21 mouse cellular contexts compared by ENCODE assay signal in the genomic region with DNA sequence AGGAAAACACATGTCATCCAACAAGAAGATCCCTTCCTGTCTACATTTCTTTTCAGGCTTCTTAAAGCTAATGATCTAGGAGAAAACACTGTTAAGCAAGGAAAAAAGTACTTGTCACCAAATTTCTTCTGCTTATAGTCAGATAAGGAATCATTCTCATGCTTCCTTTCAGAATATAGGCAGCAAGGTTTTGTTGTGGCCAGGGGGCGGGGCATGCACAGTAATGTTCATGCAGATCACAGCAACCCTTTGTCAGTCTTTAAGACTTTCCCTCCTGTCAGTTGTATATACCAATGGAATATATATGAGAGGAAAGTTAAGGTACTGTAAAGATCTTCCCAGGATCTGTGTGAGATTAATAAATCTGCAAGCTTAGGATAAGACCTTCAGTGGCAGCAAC. TPM values are rescaled to one million over a fixed set of nuclear protein-coding genes. Genes with fewer than 3 reads are reported as not detected.
A peak's percentile ranks its signal among the peaks of the same experiment; 100 is the strongest.
DNase-seq lines count a peak whose midpoint lies in the region; ATAC-seq lines count a peak whose summit lies in the region.
"Had no signal": no experiment of that assay in that cellular context is flagged by ENCODE, and none has a peak within 500 bp of the region (broad histone marks: within the 10 kb centered on the region; RNA-seq: fewer than 3 reads in every experiment).

No protein-coding gene starts in this region.

- no peak overlapping the region for H3K4me3 ChIP-seq in neural tube, embryonic 15.5 days (replicated peaks)
- H3K4me3 ChIP-seq: embryonic facial prominence, embryonic 12.5 days; forebrain, embryonic 15.5 days; heart, embryonic 10.5 days; hindbrain, embryonic 12.5 days had no signal

- H3K4me2 ChIP-seq in neural tube, embryonic 15.5 days: no peak overlapping the region
- H3K4me2 ChIP-seq: embryonic facial prominence, embryonic 12.5 days; forebrain, embryonic 15.5 days; hindbrain, embryonic 12.5 days had no signal

- H3K27me3 ChIP-seq in neural tube, embryonic 15.5 days (replicated peaks): no peaks in the 10 kb centered on the region
- H3K27me3 ChIP-seq: embryonic facial prominence, embryonic 12.5 days; forebrain, embryonic 15.5 days; hindbrain, embryonic 12.5 days had no signal

- ATAC-seq in megakaryocyte progenitor cell, adult 5-6 weeks (replicated peaks; ENCODE audit: poor library complexity): peak; percentile 58
- no peak for ATAC-seq in neural tube, embryonic 15.5 days (ENCODE audit: low FRiP score)
- ATAC-seq: activated CD4-positive, CD25-positive, alpha-beta regulatory T cell, adult 4 months; forebrain, embryonic 15.5 days; hindbrain, embryonic 16.5 days; inflammation-experienced regulatory T-cells, adult 6 months had no signal

- no peak overlapping the region for H3K27ac ChIP-seq in neural tube, embryonic 15.5 days (replicated peaks)
- H3K27ac ChIP-seq: embryonic facial prominence, embryonic 12.5 days; forebrain, embryonic 15.5 days; heart, embryonic 10.5 days; hindbrain, embryonic 12.5 days had no signal

- no peaks in the 10 kb centered on the region for H3K9me3 ChIP-seq in neural tube, embryonic 15.5 days (replicated peaks)
- H3K9me3 ChIP-seq: embryonic facial prominence, embryonic 12.5 days; forebrain, embryonic 15.5 days; heart, embryonic 10.5 days; hindbrain, embryonic 12.5 days had no signal

- no peak overlapping the region for H3K9ac ChIP-seq in neural tube, embryonic 15.5 days (replicated peaks)
- H3K9ac ChIP-seq: embryonic facial prominence, embryonic 12.5 days; forebrain, embryonic 15.5 days; hindbrain, embryonic 12.5 days had no signal

- WGBS in neural tube, embryonic 15.5 days: 92% methylated on average over 1 of the region's 1 CpGs

- peak; percentile 26 to 41 for DNase-seq in thymus, adult 18-20 months
- peak; percentile 80 for DNase-seq in thymus, postnatal 14 days
- no peak for DNase-seq in cerebellum, adult 11-12 months
- no peak for DNase-seq in testis, postnatal 14 days (ENCODE audit: low spot score)
- no peak for DNase-seq in layer of hippocampus, postnatal 25 days (ENCODE audit: extremely low spot score in 1 of 2, low spot score in 1 of 2)
- DNase-seq: adrenal gland, postnatal 14 days; cerebellum, adult 8-10 months; cerebellum, postnatal 14 days; gastrocnemius, postnatal 36 days; heart, adult 18-20 months; heart, postnatal 10 days; heart, postnatal 4 days had no signal

- no peaks in the 10 kb centered on the region for H3K36me3 ChIP-seq in neural tube, embryonic 15.5 days
- H3K36me3 ChIP-seq: embryonic facial prominence, embryonic 12.5 days; forebrain, embryonic 15.5 days; heart, embryonic 10.5 days; hindbrain, embryonic 12.5 days had no signal

- no peaks in the 10 kb centered on the region for H3K4me1 ChIP-seq in neural tube, embryonic 15.5 days
- H3K4me1 ChIP-seq: embryonic facial prominence, embryonic 12.5 days; forebrain, embryonic 15.5 days; heart, embryonic 10.5 days; hindbrain, embryonic 12.5 days had no signal

RNA-seq across cellular contexts. Expression of gene Ptger4, which starts 30.0 kb away (rescaled TPM):
- total RNA-seq in megakaryocyte progenitor cell, adult 5-6 weeks (2015): 11.4 and 11.6 TPM in 2 replicates
- 6.0 and 8.4 TPM in 2 replicates for total RNA-seq in megakaryocyte progenitor cell, adult 5-6 weeks (2017)
- 1 to 10 TPM in 1 of 2 experiments, under 1 TPM in 1; 0.75 to 1.0 TPM for total RNA-seq in layer of hippocampus, postnatal 25 days (2021)
- 5.7 and 6.8 TPM in 2 replicates for polyA plus RNA-seq in neural tube, embryonic 15.5 days (2015; fragmentation: Nextera tagmentation; extraction: Ambion mirVana)

Comparison
In these comparisons a context has a peak if more than half of its experiments do, and no peak if none do; other contexts are left out.
1. DNase-seq: peak in thymus, adult 18-20 months (2 of 2) and thymus, postnatal 14 days (single experiment); none in cerebellum, adult 11-12 months (single experiment), testis, postnatal 14 days (single experiment) and layer of hippocampus, postnatal 25 days (0 of 2).